ENCODE assay signal across 13 mouse cellular contexts in the genomic region with DNA sequence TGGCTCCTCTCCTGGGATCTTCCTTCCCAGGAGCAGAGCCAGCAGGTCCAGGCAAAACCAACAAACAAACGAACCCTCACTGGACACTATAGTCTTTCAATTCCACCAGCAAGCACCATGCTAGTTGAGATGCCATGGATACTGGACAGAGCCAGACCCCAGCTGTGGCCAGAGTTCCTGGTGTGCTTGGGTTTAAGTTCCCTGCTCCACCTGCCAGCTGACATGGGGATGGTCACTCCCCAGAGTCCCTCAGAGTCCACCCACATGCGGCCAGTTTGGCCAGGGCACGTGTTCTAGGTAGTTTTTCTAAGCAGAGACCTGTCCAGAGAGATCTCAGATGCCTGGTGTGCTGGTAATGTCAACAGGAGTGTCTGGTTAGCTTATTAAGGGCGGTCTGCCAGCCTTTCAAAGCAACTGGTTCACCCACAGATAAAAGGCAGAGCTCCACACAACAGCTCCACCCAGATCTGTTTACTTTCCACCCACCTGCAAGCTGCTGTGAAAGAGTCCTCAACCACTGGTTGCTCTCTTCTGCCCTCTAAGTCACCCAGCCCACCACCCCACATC. TPM values are rescaled to one million over a fixed set of nuclear protein-coding genes. Genes with fewer than 3 reads are reported as not detected.
DNase-seq lines count a peak whose midpoint lies in the region; ATAC-seq and TF ChIP-seq lines count a peak whose summit lies in the region.
"Had no signal": no experiment of that assay in that cellular context is flagged by ENCODE, and none has a peak within 500 bp of the region (broad histone marks: within the 10 kb centered on the region; RNA-seq: fewer than 3 reads in every experiment).

No protein-coding gene starts in this region.

- no peak for TF ChIP-seq POLR2A in embryonic fibroblast, embryonic 13.5 days (IDR thresholded peaks at IDR 0.05; ENCODE audit: low read depth, low read length)

- no peaks in the 10 kb centered on the region for H3K27me3 ChIP-seq in heart, embryonic 10.5 days (ENCODE audit: insufficient read depth, poor library complexity, severe bottlenecking)
- no peaks in the 10 kb centered on the region for H3K27me3 ChIP-seq in E14TG2a.4 (ENCODE audit: insufficient read depth, low read length)
- no peaks in the 10 kb centered on the region for H3K27me3 ChIP-seq in liver, embryonic 13.5 days

- no peak overlapping the region for H3K4me3 ChIP-seq in heart, embryonic 10.5 days
- peak overlapping the region; percentile 45 for H3K4me3 ChIP-seq in E14TG2a.4 (replicated peaks; ENCODE audit: low read length)
- no peak overlapping the region for H3K4me3 ChIP-seq in embryonic fibroblast, embryonic 13.5 days (ENCODE audit: insufficient read depth, low read length)
- no peak overlapping the region for H3K4me3 ChIP-seq in liver, embryonic 13.5 days (replicated peaks)

- WGBS in heart, embryonic 10.5 days, result 71% methylated on average over 4 of the region's 4 CpGs
- WGBS in liver, embryonic 13.5 days (ENCODE audit: insufficient replicate concordance), result 39% methylated on average over 4 of the region's 4 CpGs

- H3K27ac ChIP-seq in heart, embryonic 10.5 days, result peak overlapping the region; percentile 62
- H3K27ac ChIP-seq in embryonic fibroblast, embryonic 13.5 days (ENCODE audit: insufficient read depth, low read length), result peak overlapping the region; percentile 3; the same call in 1 of the 2 replicates
- peak overlapping the region; percentile 73 for H3K27ac ChIP-seq in liver, embryonic 13.5 days

- intact Hi-C loops in heart, postnatal 25 days (cut with DNase I), result no loop called here

- H3K9ac ChIP-seq in liver, embryonic 13.5 days, result no peak overlapping the region

- peaks cover 94% of the 10 kb centered on the region for H3K4me1 ChIP-seq in heart, embryonic 10.5 days
- peaks cover 100% of the 10 kb centered on the region for H3K4me1 ChIP-seq in E14TG2a.4 (replicated peaks; ENCODE audit: low read depth, low read length)
- H3K4me1 ChIP-seq in embryonic fibroblast, embryonic 13.5 days (ENCODE audit: control insufficient read depth, insufficient read depth, low read length), result peaks cover 59% of the 10 kb centered on the region
- H3K4me1 ChIP-seq in liver, embryonic 13.5 days (replicated peaks), result peaks cover 70% of the 10 kb centered on the region

- H3K9me3 ChIP-seq in heart, embryonic 10.5 days, result no peaks in the 10 kb centered on the region
- no peaks in the 10 kb centered on the region for H3K9me3 ChIP-seq in E14TG2a.4 (ENCODE audit: low read length)
- no peaks in the 10 kb centered on the region for H3K9me3 ChIP-seq in liver, embryonic 13.5 days (replicated peaks)

- TF ChIP-seq CTCF in E14TG2a.4 (conservative IDR thresholded peaks at IDR 0.05; ENCODE audit: low read length), result no peak
- TF ChIP-seq CTCF in embryonic fibroblast, embryonic 13.5 days (IDR thresholded peaks at IDR 0.05; ENCODE audit: borderline replicate concordance, insufficient read depth, low read length), result no peak

- peak; percentile 32 for ATAC-seq in liver, embryonic 13.5 days (ENCODE audit: low read depth)
- ATAC-seq in megakaryocyte, adult 5-6 weeks (ENCODE audit: poor library complexity, severe bottlenecking), result no peak
- ATAC-seq: forebrain, embryonic 14.5 days had no signal

- DNase-seq in heart, embryonic 10.5 days (ENCODE audit: low spot score), result no peak
- no peak for DNase-seq in heart, postnatal 25 days (ENCODE audit: low spot score)
- no peak for DNase-seq in liver, embryonic 13.5 days
- no peak for DNase-seq in cerebellum, postnatal 10 days
- DNase-seq in cerebellum, postnatal 14 days, result no peak
- DNase-seq: cerebellum, adult 18-20 months; kidney, postnatal 10 days; lung, postnatal 4 days; thymus, postnatal 14 days had no signal

- no peak overlapping the region for H3K4me2 ChIP-seq in liver, embryonic 13.5 days

- H3K36me3 ChIP-seq in heart, embryonic 10.5 days, result peaks cover 15% of the 10 kb centered on the region
- peaks cover 50% of the 10 kb centered on the region for H3K36me3 ChIP-seq in E14TG2a.4 (ENCODE audit: insufficient read depth, low read length)
- H3K36me3 ChIP-seq in liver, embryonic 13.5 days, result no peaks in the 10 kb centered on the region

RNA-seq across cellular contexts. Expression of a gene that starts 42.0 kb away (rescaled TPM):
- 62.6 and 67.8 TPM in 2 replicates for polyA plus RNA-seq in heart, embryonic 10.5 days (2016; fragmentation: Nextera tagmentation; extraction: Ambion mirVana)
- 10 to 100 TPM; 33.9 to 38.3 TPM for total RNA-seq in heart, postnatal 25 days (2021)
- polyA plus RNA-seq in embryonic fibroblast, embryonic 13.5 days (2011; ENCODE audit: insufficient read length, low read depth, missing spikeins), result 488 and 794 TPM in 2 replicates
- polyA plus RNA-seq in liver, embryonic 13.5 days (2015; fragmentation: Nextera tagmentation; extraction: Ambion mirVana), result 7.3 and 8.6 TPM in 2 replicates
- 31.2 and 38.6 TPM in 2 replicates for total RNA-seq in megakaryocyte, adult 5-6 weeks (2015)
- total RNA-seq in megakaryocyte, adult 5-6 weeks (2017), result 30.9 and 52.5 TPM in 2 replicates

Comparison
In these comparisons a context has a peak if more than half of its experiments do, and no peak if none do; other contexts are left out.
1. H3K27ac ChIP-seq: peak in every context shown above with its lines; median percentile 73 in liver, embryonic 13.5 days; 62 in heart, embryonic 10.5 days; 3 in embryonic fibroblast, embryonic 13.5 days.